Mouse (Mus musculus): ENCODE measurements at regions not wholly inside any gene's neighbourhood (a gene's known extent, or its start where the extent isn't known, plus 50 kb on each side); places are given as distances from the start of the nearest gene placed in this dataset.

GRCm38 (mm10) chr17:52312043-52312442 lies 290.5 kb upstream of the Kcnh8 start:
- TF ChIP-seq CTCF (IDR thresholded peaks at IDR 0.05; ENCODE audit: borderline replicate concordance, control insufficient read depth, extremely low read depth, insufficient read depth, low read length, poor library complexity) (no peak), POLR2A (IDR thresholded peaks at IDR 0.05; ENCODE audit: control insufficient read depth, extremely low read depth, insufficient read depth, low read length, poor library complexity) (no peak)

Measured in thymus, adult 2 months (tissue).